Mouse (Mus musculus) stomach, postnatal 0 days (tissue): Measurements from ENCODE around the gene Mpp2.

Source experiments
- CTCF ChIP-seq: IDR thresholded peaks from 2 replicates; pipeline ENCODE4 v1.5.1; 2016; ENCODE audit warnings: antibody characterized with exemption, low read depth, mild to moderate bottlenecking, moderate library complexity
- EP300 ChIP-seq: optimal IDR thresholded peaks from 2 replicates; pipeline ENCODE3; 2016; ENCODE audit warnings: antibody characterized with exemption

DNA sequence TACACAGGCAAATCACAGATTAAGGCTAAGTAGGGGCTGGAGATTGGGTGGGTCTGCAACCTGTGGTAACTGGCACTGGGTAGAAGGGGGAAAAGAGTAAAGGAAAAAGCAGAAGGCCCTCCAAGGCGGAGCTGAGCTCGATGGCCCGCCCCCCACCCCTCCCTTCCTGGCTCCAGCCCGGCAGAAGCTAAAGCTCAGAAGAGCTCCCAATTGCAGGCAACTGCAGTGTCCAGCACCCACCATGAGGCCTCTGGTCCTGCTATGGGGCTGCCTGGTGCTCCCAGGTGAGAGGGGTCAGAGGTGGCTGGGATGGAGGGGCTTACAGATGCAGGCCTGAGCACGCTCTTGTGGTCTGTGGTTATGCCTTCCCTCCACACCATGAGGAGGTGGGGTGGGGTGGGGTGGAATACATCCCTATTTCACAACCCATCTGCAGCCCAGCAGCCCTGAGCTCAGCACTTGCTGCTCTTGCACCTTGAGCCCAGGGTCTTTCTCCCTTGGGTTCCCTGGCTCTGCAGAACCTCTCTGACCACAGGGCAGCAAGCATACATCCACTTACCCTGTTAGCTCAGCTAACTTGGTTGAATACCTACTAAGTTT is 46.9 kb downstream of the Mpp2 start, which contains the start of gene Cd300lg:
- TF ChIP-seq CTCF (no peak), EP300 (no peak)
